18 mouse cellular contexts compared by ENCODE assay signal in the genomic region with DNA sequence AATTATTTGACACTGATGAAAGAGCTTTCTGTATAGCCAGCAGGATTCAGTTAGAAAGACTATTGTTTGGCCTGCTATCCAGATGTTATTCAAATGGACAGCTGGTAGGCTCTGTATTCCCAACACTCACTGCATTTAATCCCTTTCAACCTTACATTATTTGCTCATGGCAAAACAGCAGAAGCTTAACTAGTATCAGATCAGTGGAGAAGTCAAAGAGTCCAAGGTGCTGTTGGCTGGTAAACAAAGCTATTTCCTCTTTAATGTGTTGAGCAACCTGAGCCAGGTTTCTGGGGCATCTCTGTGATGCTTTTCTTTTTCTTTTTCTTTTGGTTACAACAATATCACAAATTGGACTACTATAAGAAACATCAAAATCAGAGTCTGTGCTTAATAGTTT.
"Had no signal": no experiment of that assay in that cellular context is flagged by ENCODE, and none has a peak within 500 bp of the region (broad histone marks: within the 10 kb centered on the region; RNA-seq: fewer than 3 reads in every experiment).

No protein-coding gene starts in this region.

- H3K4me2 ChIP-seq: limb, embryonic 15.5 days; lung, embryonic 15.5 days; midbrain, embryonic 11.5 days; midbrain, embryonic 13.5 days; midbrain, embryonic 15.5 days; neural tube, embryonic 12.5 days; stomach, embryonic 15.5 days had no signal

- H3K9me3 ChIP-seq: limb, embryonic 15.5 days; lung, embryonic 15.5 days; midbrain, embryonic 13.5 days; midbrain, embryonic 15.5 days; neural tube, embryonic 12.5 days; stomach, embryonic 15.5 days had no signal

- H3K27me3 ChIP-seq: limb, embryonic 15.5 days; lung, embryonic 15.5 days; megakaryocyte, embryonic 14.5 days; midbrain, embryonic 13.5 days; midbrain, embryonic 15.5 days; neural tube, embryonic 12.5 days; stomach, embryonic 15.5 days had no signal

- ATAC-seq: lung, postnatal 0 days; midbrain, embryonic 13.5 days; midbrain, embryonic 15.5 days had no signal

- H3K4me3 ChIP-seq: limb, embryonic 15.5 days; lung, embryonic 15.5 days; megakaryocyte, embryonic 14.5 days; midbrain, embryonic 13.5 days; midbrain, embryonic 15.5 days; neural tube, embryonic 12.5 days; stomach, embryonic 15.5 days had no signal

- H3K27ac ChIP-seq: limb, embryonic 15.5 days; lung, embryonic 15.5 days; macrophage; midbrain, embryonic 13.5 days; midbrain, embryonic 15.5 days; neural tube, embryonic 12.5 days; stomach, embryonic 15.5 days; stomach, postnatal 0 days had no signal

- H3K9ac ChIP-seq: limb, embryonic 15.5 days; lung, embryonic 15.5 days; midbrain, embryonic 13.5 days; midbrain, embryonic 15.5 days; neural tube, embryonic 12.5 days; stomach, embryonic 15.5 days had no signal

- H3K4me1 ChIP-seq: limb, embryonic 15.5 days; lung, embryonic 15.5 days; megakaryocyte, embryonic 14.5 days; midbrain, embryonic 13.5 days; midbrain, embryonic 15.5 days; neural tube, embryonic 12.5 days; stomach, embryonic 15.5 days had no signal

- DNase-seq: lung, adult 2 months; lung, postnatal 14 days; lung, postnatal 36 days; right cerebral cortex, postnatal 14 days; thymus, adult 2 months; thymus, postnatal 25 days; thymus, postnatal 4 days had no signal

- H3K36me3 ChIP-seq: limb, embryonic 15.5 days; lung, embryonic 15.5 days; midbrain, embryonic 13.5 days; midbrain, embryonic 15.5 days; neural tube, embryonic 12.5 days; stomach, embryonic 15.5 days had no signal
